Mouse (Mus musculus) midbrain, embryonic 15.5 days (tissue): ENCODE results near the gene Slc17a7. TPM values are rescaled to one million over a fixed set of nuclear protein-coding genes. Genes with fewer than 3 reads are reported as not detected.
A peak's percentile ranks its signal among the peaks of the same experiment; 100 is the strongest.
"Not testable (repeated sequence)": the region's sequence is repeated elsewhere in the genome, so short reads cannot be mapped to it uniquely, and the experiment has no call there.

Experiments
- ATAC-seq: fragments of 200-750 bp; cut with Nextera tagmentation; replicated peaks from 2 replicates; pipeline ENCODE4 v1.8.0; 2017; ENCODE audit warnings: moderate TSS enrichment
- H3K27ac ChIP-seq: fragments of 300-500 bp; sonication (generic); 2 replicates; pipeline ENCODE4 v1.5.1; 2015; ENCODE audit warnings: mild to moderate bottlenecking, inconsistent platforms
- H3K27me3 ChIP-seq: fragments of 300-500 bp; sonication (generic); replicated peaks from 2 replicates; pipeline ENCODE4 v1.6.1; 2015; ENCODE audit warnings: inconsistent platforms
- H3K36me3 ChIP-seq: fragments of 300-500 bp; sonication (generic); replicated peaks from 2 replicates; pipeline ENCODE4 v1.6.1; 2015; ENCODE audit warnings: inconsistent platforms
- H3K4me1 ChIP-seq: fragments of 300-500 bp; sonication (generic); 2 replicates; pipeline ENCODE4 v1.6.1; 2015; ENCODE audit warnings: inconsistent platforms
- H3K4me2 ChIP-seq: fragments of 300-500 bp; sonication (generic); 2 replicates; pipeline ENCODE4 v1.6.1; 2015; ENCODE audit warnings: inconsistent platforms, mild to moderate bottlenecking, moderate library complexity
- H3K4me3 ChIP-seq: fragments of 300-500 bp; sonication (generic); 2 replicates; pipeline ENCODE4 v1.5.1; 2015; ENCODE audit warnings: mild to moderate bottlenecking, inconsistent platforms
- H3K9ac ChIP-seq: fragments of 300-500 bp; sonication (generic); 2 replicates; pipeline ENCODE4 v1.6.1; 2015; ENCODE audit warnings: mild to moderate bottlenecking, inconsistent platforms
- H3K9me3 ChIP-seq: fragments of 300-500 bp; sonication (generic); 2 replicates; pipeline ENCODE4 v1.6.1; 2016; ENCODE audit warnings: inconsistent platforms
- WGBS: fragments of 180-500 bp; shearing (Covaris S2); methylation state at CpG from one replicate; pipeline ENCODE4 v1.1.7; 2015; ENCODE audit warnings: mixed read lengths; 5-methylcytosine and 5-hydroxymethylcytosine counted together
- polyA plus RNA-seq: library from polyadenylated mRNA; unstranded; fragments of >200 nt; fragmentation: Nextera tagmentation; extraction: Ambion mirVana; gene quantifications from 2 replicates; pipeline ENCODE4 v1.2.1, GENCODE M21; 2015

The Slc17a7 gene
- polyA plus RNA-seq, 1 experiment from 2014 or later = 0.59 TPM

- Histone ChIP-seq H3K4me3 (no peak overlapping the region), H3K9me3 (no peaks in the 10 kb centered on the region), H3K4me2 (no peak overlapping the region), H3K36me3 (no peaks in the 10 kb centered on the region), H3K9ac (no peak overlapping the region), H3K4me1 (peaks cover 6% of the 10 kb centered on the region), H3K27ac (no peak overlapping the region), H3K27me3 (no peaks in the 10 kb centered on the region)
- no peak for ATAC-seq
- WGBS = 24% methylated on average over 6 of the region's 6 CpGs
Observed at GRCm38 (mm10) chr7:45149545-45149944, 14.2 kb upstream of the Slc17a7 start.

GRCm38 (mm10) chr7:45150321-45150720, 13.4 kb upstream of the Slc17a7 start:
- H3K4me3 ChIP-seq = no peak overlapping the region
- H3K9ac ChIP-seq = no peak overlapping the region
- peaks cover 12% of the 10 kb centered on the region for H3K4me1 ChIP-seq
- no peaks in the 10 kb centered on the region for H3K9me3 ChIP-seq
- no peaks in the 10 kb centered on the region for H3K27me3 ChIP-seq
- H3K36me3 ChIP-seq = no peaks in the 10 kb centered on the region
- ATAC-seq = no peak
- no peak overlapping the region for H3K27ac ChIP-seq
- WGBS = 65% methylated on average over 4 of the region's 4 CpGs
- H3K4me2 ChIP-seq = no peak overlapping the region

- Histone ChIP-seq H3K4me1 (peaks cover 18% of the 10 kb centered on the region), H3K27me3 (no peaks in the 10 kb centered on the region), H3K27ac (no peak overlapping the region), H3K4me2 (no peak overlapping the region), H3K36me3 (no peaks in the 10 kb centered on the region), H3K9me3 (no peaks in the 10 kb centered on the region), H3K9ac (no peak overlapping the region), H3K4me3 (no peak overlapping the region)
- no peak for ATAC-seq
- WGBS = 62% methylated on average over 11 of the region's 11 CpGs
Observed at GRCm38 (mm10) chr7:45151303-45151702, 12.4 kb upstream of the Slc17a7 start.

GRCm38 (mm10) chr7:45153052-45153451, 10.7 kb upstream of the Slc17a7 start:
- not testable (repeated sequence) for H3K27ac ChIP-seq, H3K4me3 ChIP-seq, H3K36me3 ChIP-seq, ATAC-seq, H3K27me3 ChIP-seq, H3K9me3 ChIP-seq
- WGBS = 94% methylated on average over 2 of the region's 2 CpGs
- peaks cover 18% of the 10 kb centered on the region for H3K4me1 ChIP-seq
- 0 out of 2 replicates have a peak overlapping the region, but pooled peaks have one; percentile 69 for H3K4me2 ChIP-seq
- H3K9ac ChIP-seq = peak overlapping the region; percentile 71; the same call in 1 of the 2 replicates

- H3K4me3 ChIP-seq = peak overlapping the region; percentile 66
- H3K9me3 ChIP-seq = no peaks in the 10 kb centered on the region
- H3K4me1 ChIP-seq = peaks cover 18% of the 10 kb centered on the region
- peak overlapping the region; percentile 69 for H3K4me2 ChIP-seq
- H3K27ac ChIP-seq = peak overlapping the region; percentile 96
- H3K36me3 ChIP-seq = no peaks in the 10 kb centered on the region
- H3K9ac ChIP-seq = peak overlapping the region; percentile 71
- no peaks in the 10 kb centered on the region for H3K27me3 ChIP-seq
- ATAC-seq = no peak
- WGBS = 3% methylated on average over 5 of the region's 5 CpGs
Observed at GRCm38 (mm10) chr7:45153586-45153985, 10.2 kb upstream of the Slc17a7 start.

GRCm38 (mm10) chr7:45154096-45154992, 9.4 kb upstream of the Slc17a7 start, which contains the start of the genes Pih1d1 and Aldh16a1:
Gene Pih1d1, plus strand, starts transcription at chr7:45154303.
Gene Aldh16a1, minus strand, starts transcription at chr7:45154584.
- WGBS = 5% methylated on average over 69 of the region's 69 CpGs
- peak; percentile 96 for ATAC-seq

GRCm38 (mm10) chr7:45154993-45155514, 8.7 kb upstream of the Slc17a7 start:
- WGBS = 75% methylated on average over 12 of the region's 12 CpGs
- Histone ChIP-seq H3K27me3 (no peaks in the 10 kb centered on the region), H3K4me2 (peak overlapping the region; percentile 69), H3K4me3 (peak overlapping the region; percentile 66), H3K9ac (no peak overlapping the region), H3K27ac (peak overlapping the region; percentile 96), H3K9me3 (no peaks in the 10 kb centered on the region), H3K4me1 (peaks cover 18% of the 10 kb centered on the region), H3K36me3 (peaks cover 7% of the 10 kb centered on the region; the same call in 1 of the 2 replicates)
- ATAC-seq = peak; percentile 5; the same call in 1 of the 2 replicates

More at GRCm38 (mm10) chr7:45154096-45154992, 9.4 kb upstream of the Slc17a7 start, which contains the start of the genes Pih1d1 and Aldh16a1:
- Histone ChIP-seq H3K4me1 (peaks cover 18% of the 10 kb centered on the region), H3K4me2 (peak within 1 kb of the TSS; percentile 69), H3K27ac (peak within 1 kb of the TSS; percentile 96), H3K36me3 (0 out of 2 replicates have a peak, but pooled peaks cover 2% of the 10 kb centered on the region), H3K27me3 (no peaks in the 10 kb centered on the region), H3K9ac (peak within 1 kb of the TSS; percentile 71), H3K4me3 (peak within 1 kb of the TSS; percentile 66), H3K9me3 (no peaks in the 10 kb centered on the region)

GRCm38 (mm10) chr7:45155590-45155989, 8.2 kb upstream of the Slc17a7 start:
- no peak overlapping the region for H3K9ac ChIP-seq
- peak overlapping the region; percentile 69 for H3K4me2 ChIP-seq
- ATAC-seq = no peak
- H3K27ac ChIP-seq = 0 out of 2 replicates have a peak overlapping the region, but pooled peaks have one; percentile 96
- no peaks in the 10 kb centered on the region for H3K27me3 ChIP-seq
- H3K4me3 ChIP-seq = peak overlapping the region; percentile 66; the same call in 1 of the 2 replicates
- peaks cover 18% of the 10 kb centered on the region for H3K4me1 ChIP-seq
- H3K36me3 ChIP-seq = peaks cover 7% of the 10 kb centered on the region; the same call in 1 of the 2 replicates
- no peaks in the 10 kb centered on the region for H3K9me3 ChIP-seq
- 87% methylated on average over 9 of the region's 9 CpGs for WGBS

GRCm38 (mm10) chr7:45156206-45156605, 7.5 kb upstream of the Slc17a7 start:
- WGBS = 95% methylated on average over 15 of the region's 15 CpGs
- Histone ChIP-seq H3K36me3 (peaks cover 7% of the 10 kb centered on the region; the same call in 1 of the 2 replicates), H3K27ac (no peak overlapping the region), H3K9me3 (no peaks in the 10 kb centered on the region), H3K4me3 (no peak overlapping the region), H3K9ac (no peak overlapping the region), H3K4me2 (no peak overlapping the region), H3K27me3 (no peaks in the 10 kb centered on the region), H3K4me1 (peaks cover 18% of the 10 kb centered on the region)
- ATAC-seq = no peak

- no peak for ATAC-seq
- Histone ChIP-seq H3K27me3 (no peaks in the 10 kb centered on the region), H3K27ac (no peak overlapping the region), H3K9me3 (no peaks in the 10 kb centered on the region), H3K4me3 (no peak overlapping the region), H3K36me3 (peaks cover 7% of the 10 kb centered on the region; the same call in 1 of the 2 replicates), H3K4me1 (peaks cover 24% of the 10 kb centered on the region), H3K4me2 (no peak overlapping the region), H3K9ac (no peak overlapping the region)
- WGBS = 85% methylated on average over 14 of the region's 14 CpGs
Observed at GRCm38 (mm10) chr7:45157459-45157858, 6.3 kb upstream of the Slc17a7 start.

GRCm38 (mm10) chr7:45158991-45159390, 4.8 kb upstream of the Slc17a7 start:
- WGBS = 97% methylated on average over 6 of the region's 6 CpGs
- Histone ChIP-seq H3K27ac (no peak overlapping the region), H3K4me1 (peaks cover 26% of the 10 kb centered on the region), H3K36me3 (peaks cover 7% of the 10 kb centered on the region; the same call in 1 of the 2 replicates), H3K27me3 (peaks cover 13% of the 10 kb centered on the region), H3K4me2 (no peak overlapping the region), H3K9me3 (no peaks in the 10 kb centered on the region), H3K9ac (no peak overlapping the region), H3K4me3 (no peak overlapping the region)
- ATAC-seq = no peak

- Histone ChIP-seq H3K36me3 (peaks cover 7% of the 10 kb centered on the region; the same call in 1 of the 2 replicates), H3K4me1 (peaks cover 22% of the 10 kb centered on the region), H3K9me3 (no peaks in the 10 kb centered on the region), H3K4me2 (no peak overlapping the region), H3K4me3 (no peak overlapping the region), H3K9ac (no peak overlapping the region), H3K27ac (no peak overlapping the region), H3K27me3 (peaks cover 25% of the 10 kb centered on the region)
- no peak for ATAC-seq
- 93% methylated on average over 6 of the region's 6 CpGs for WGBS
Observed at GRCm38 (mm10) chr7:45160316-45160800, 3.4 kb upstream of the Slc17a7 start.
